Mouse (Mus musculus) cortical plate, adult 2 months (tissue): ENCODE measurements around the gene Tinagl1.

ENCODE experiments used
- CTCF ChIP-seq: fragments of 200-500 bp; IDR thresholded peaks from 2 replicates; pipeline ENCODE4 v1.5.1; 2011; ENCODE audit warnings: mild to moderate bottlenecking, control low read depth, low read length; ENCODE audit not compliant: insufficient read depth; ENCODE audit errors: extremely low read depth
- POLR2A ChIP-seq: fragments of 200-500 bp; IDR thresholded peaks from 2 replicates; pipeline ENCODE4 v1.6.1; 2011; ENCODE audit warnings: mild to moderate bottlenecking, low read length, control low read depth; ENCODE audit not compliant: insufficient read depth; ENCODE audit errors: extremely low read depth

GRCm38 (mm10) chr4:130176156-130176720, 1.3 kb upstream of the Tinagl1 start:
- TF ChIP-seq CTCF: no peak
- TF ChIP-seq POLR2A: no peak
